Mouse (Mus musculus) lung, postnatal 0 days (tissue): ENCODE results near the gene Pbx2.

Source experiments
- CTCF ChIP-seq: IDR thresholded peaks from 2 replicates; pipeline ENCODE4 v1.5.1; 2016; ENCODE audit warnings: antibody characterized with exemption, mild to moderate bottlenecking
- EP300 ChIP-seq: IDR thresholded peaks from 2 replicates; pipeline ENCODE4 v1.6.1; 2016; ENCODE audit warnings: antibody characterized with exemption, mild to moderate bottlenecking, control low read depth

DNA sequence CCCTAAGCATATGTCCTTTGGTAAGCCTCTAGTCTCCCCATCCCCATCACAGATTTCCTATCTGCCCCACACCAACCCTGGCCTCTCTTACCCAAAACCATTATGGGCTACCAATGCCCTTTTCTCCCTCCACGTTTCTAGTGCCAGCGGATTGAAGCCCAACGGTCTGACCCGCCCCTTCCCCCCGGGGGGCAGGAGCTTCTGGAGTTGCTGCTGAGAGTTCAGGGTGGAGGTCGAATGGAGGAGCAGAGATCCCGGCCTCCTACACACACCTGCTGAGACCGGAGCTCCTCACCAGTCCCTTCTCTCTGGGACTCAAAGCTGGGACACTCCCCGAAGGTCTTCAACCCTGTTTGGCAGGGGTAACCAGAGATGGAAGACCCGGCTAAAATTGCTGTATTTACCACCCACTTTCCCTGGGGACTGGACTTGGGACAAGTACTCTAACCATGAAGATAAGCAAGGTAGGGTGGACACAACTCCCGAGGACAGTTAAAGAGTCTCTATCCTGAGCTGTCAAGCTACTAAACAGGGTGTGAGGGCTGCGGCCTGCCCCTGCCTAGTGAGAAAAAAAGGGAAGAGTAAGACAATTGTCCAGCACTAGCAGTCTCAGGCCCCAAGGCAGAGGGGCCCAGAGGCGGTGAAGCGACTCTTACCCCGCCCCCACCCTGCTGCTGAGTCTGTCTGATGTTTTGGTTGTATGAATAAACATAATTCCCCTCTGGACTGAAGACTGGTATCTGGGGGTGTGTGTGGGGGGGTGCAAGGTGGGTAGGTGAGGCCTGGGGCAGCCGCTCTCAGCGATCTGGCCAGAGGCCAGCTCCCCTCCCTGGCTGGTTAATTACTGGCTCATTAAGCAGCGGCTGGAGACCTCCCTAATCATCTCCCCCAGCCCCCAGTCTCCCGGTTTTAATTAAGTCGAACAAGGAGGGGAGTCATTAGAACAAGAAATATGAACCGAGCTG, at the start of gene Pbx2:
- no peak for TF ChIP-seq CTCF
- TF ChIP-seq EP300 = no peak
